Mouse (Mus musculus) limb, embryonic 10.5 days (tissue): Measurements from ENCODE around the gene Gm49358. TPM values are rescaled to one million over a fixed set of nuclear protein-coding genes. Genes with fewer than 3 reads are reported as not detected.

Experiments used
- DNase-seq: peaks from one replicate; pipeline ENCODE4 v3.0.0-alpha.2; 2017; ENCODE audit warnings: low spot score
- H3K27ac ChIP-seq: fragments of 300-500 bp; sonication (generic); 2 replicates; pipeline ENCODE4 v1.5.1; 2016; ENCODE audit warnings: mild to moderate bottlenecking
- H3K27me3 ChIP-seq: fragments of 300-500 bp; sonication (generic); 2 replicates; pipeline ENCODE4 v1.6.1; 2016; ENCODE audit warnings: low read depth, mild to moderate bottlenecking; ENCODE audit not compliant: poor library complexity, severe bottlenecking
- H3K36me3 ChIP-seq: fragments of 300-500 bp; sonication (generic); 2 replicates; pipeline ENCODE4 v1.6.1; 2016; ENCODE audit warnings: mild to moderate bottlenecking, moderate library complexity
- H3K4me1 ChIP-seq: fragments of 300-500 bp; sonication (generic); 2 replicates; pipeline ENCODE4 v1.6.1; 2016
- H3K4me3 ChIP-seq: fragments of 300-500 bp; sonication (generic); 2 replicates; pipeline ENCODE4 v1.5.1; 2016; ENCODE audit warnings: mild to moderate bottlenecking, moderate library complexity
- H3K9me3 ChIP-seq: fragments of 300-500 bp; sonication (generic); replicated peaks from 2 replicates; pipeline ENCODE4 v1.6.1; 2016; ENCODE audit warnings: mild to moderate bottlenecking
- WGBS: fragments of 180-500 bp; shearing (Covaris S2); methylation state at CpG from one replicate; pipeline ENCODE4 v1.1.7; 2016; 5-methylcytosine and 5-hydroxymethylcytosine counted together
- polyA plus RNA-seq: library from polyadenylated mRNA; unstranded; fragments of >200 nt; fragmentation: Nextera tagmentation; extraction: Ambion mirVana; gene quantifications from 2 replicates; pipeline ENCODE4 v1.2.1, GENCODE M21; 2016

Gm49358 gene
- polyA plus RNA-seq, 1 experiment from 2014 or later = not detected

- no peaks in the 10 kb centered on the region for H3K36me3 ChIP-seq
- WGBS = 93% methylated on average over 5 of the region's 5 CpGs
- H3K9me3 ChIP-seq = no peaks in the 10 kb centered on the region
Observed at GRCm38 (mm10) chr10:86796073-86796741, 32.4 kb downstream of the Gm49358 start.

GRCm38 (mm10) chr10:86807362-86807761, 43.6 kb downstream of the Gm49358 start:
- Histone ChIP-seq H3K4me3 (no peak overlapping the region), H3K27ac (no peak overlapping the region), H3K4me1 (no peaks in the 10 kb centered on the region), H3K9me3 (no peaks in the 10 kb centered on the region), H3K27me3 (no peaks in the 10 kb centered on the region), H3K36me3 (no peaks in the 10 kb centered on the region)
- no peak for DNase-seq
- WGBS = 96% methylated on average over 1 of the region's 1 CpGs

More at GRCm38 (mm10) chr10:86796073-86796741, 32.4 kb downstream of the Gm49358 start:
- Histone ChIP-seq H3K4me3 (no peak overlapping the region), H3K4me1 (0 out of 2 replicates have a peak, but pooled peaks cover 4% of the 10 kb centered on the region), H3K27ac (no peak overlapping the region), H3K27me3 (no peaks in the 10 kb centered on the region)
- no peak for DNase-seq

DNA sequence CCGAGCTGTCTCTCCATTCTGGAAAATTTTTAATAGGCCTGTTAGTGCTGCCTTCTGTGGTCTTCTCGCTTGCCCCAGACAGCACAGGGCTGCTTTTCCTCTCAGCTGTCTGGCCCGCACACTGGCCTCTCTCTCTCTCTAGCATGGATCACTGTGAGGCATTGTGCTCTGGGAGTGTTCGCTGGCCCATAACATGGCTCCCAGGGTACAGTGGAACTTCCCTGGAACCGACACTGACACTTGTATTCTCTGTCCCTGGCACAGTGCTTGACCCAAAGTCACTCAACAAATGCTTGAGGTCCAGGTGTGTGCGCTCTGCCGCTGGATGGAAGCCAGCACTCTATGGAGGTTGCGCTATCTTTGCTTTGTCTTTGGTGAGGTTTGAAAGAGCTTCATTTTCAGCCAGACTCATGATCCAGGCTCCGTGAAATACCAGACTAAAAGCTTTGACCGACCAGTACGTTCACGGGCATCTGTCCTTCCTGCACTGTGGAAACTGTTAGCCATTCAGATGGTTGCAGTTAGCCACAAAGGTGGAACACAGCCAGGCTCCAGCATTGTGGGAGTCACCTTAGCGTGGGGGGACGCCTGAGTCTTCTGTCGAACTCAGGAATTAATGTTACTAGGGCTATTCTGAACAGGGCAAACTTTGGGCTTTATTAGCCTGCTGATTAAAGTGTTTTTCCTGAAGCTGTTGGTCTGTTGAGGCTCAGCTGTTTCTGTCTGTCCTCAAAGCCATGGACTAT, 44.4 kb downstream of the Gm49358 start:
- H3K9me3 ChIP-seq = no peaks in the 10 kb centered on the region
- no peak overlapping the region for H3K27ac ChIP-seq
- H3K36me3 ChIP-seq = no peaks in the 10 kb centered on the region
- no peak for DNase-seq
- no peaks in the 10 kb centered on the region for H3K4me1 ChIP-seq
- no peak overlapping the region for H3K4me3 ChIP-seq
- 89% methylated on average over 15 of the region's 15 CpGs for WGBS
- H3K27me3 ChIP-seq = no peaks in the 10 kb centered on the region

DNA sequence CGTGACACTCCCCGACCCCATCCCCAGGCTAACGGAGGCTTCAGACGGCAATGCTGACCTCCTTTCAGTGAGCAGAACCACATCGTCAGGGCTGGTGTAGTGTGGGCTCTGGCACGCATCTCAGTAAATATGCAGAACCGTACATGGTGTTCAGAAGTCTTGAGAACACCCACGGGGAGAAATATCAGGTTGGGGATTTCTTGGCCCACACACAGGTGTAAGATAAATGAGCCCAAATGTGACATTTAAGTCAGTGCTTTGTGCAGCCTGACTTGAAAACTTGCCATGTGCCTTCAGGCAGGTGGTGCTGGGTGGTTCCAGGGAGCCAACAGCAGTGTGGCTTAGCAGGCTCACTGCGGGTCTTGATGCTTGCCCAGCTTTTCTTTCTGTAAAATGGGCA, 46.2 kb downstream of the Gm49358 start:
- H3K9me3 ChIP-seq = no peaks in the 10 kb centered on the region
- H3K27me3 ChIP-seq = no peaks in the 10 kb centered on the region
- H3K27ac ChIP-seq = no peak overlapping the region
- H3K4me1 ChIP-seq = peaks cover 15% of the 10 kb centered on the region
- no peak overlapping the region for H3K4me3 ChIP-seq
- WGBS = 92% methylated on average over 9 of the region's 9 CpGs
- DNase-seq = no peak
- H3K36me3 ChIP-seq = no peaks in the 10 kb centered on the region

DNA sequence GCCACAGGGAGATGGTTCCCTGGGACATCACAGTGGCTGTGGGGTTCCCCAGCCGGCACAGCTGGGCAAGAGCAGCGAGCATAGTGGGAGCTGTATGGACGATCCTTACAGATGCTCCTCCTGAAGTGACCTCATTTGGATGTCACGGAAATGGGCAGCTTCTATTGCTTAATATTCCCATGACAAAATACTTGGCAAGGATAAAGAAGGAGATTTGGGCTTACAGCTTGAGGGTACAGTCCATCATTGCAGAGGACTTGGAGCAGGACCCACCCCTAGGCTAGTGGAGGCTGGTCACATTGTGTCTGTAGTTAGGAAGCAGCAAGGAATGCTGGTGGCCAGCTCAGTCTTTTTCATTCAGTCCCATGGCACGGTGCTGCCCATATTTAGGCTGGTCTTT, 46.8 kb downstream of the Gm49358 start:
- WGBS = 89% methylated on average over 5 of the region's 5 CpGs
- no peak overlapping the region for H3K4me3 ChIP-seq
- no peak overlapping the region for H3K27ac ChIP-seq
- DNase-seq = no peak
- peaks cover 19% of the 10 kb centered on the region for H3K4me1 ChIP-seq
- no peaks in the 10 kb centered on the region for H3K36me3 ChIP-seq
- H3K9me3 ChIP-seq = no peaks in the 10 kb centered on the region
- H3K27me3 ChIP-seq = no peaks in the 10 kb centered on the region

GRCm38 (mm10) chr10:86814292-86815131, 50.7 kb downstream of the Gm49358 start:
- DNase-seq = no peak
- 78% methylated on average over 19 of the region's 19 CpGs for WGBS
- Histone ChIP-seq H3K36me3 (no peaks in the 10 kb centered on the region), H3K4me3 (no peak overlapping the region), H3K4me1 (peaks cover 39% of the 10 kb centered on the region), H3K27ac (peak overlapping the region; percentile 38; the same call in 1 of the 2 replicates), H3K9me3 (no peaks in the 10 kb centered on the region), H3K27me3 (no peaks in the 10 kb centered on the region)

DNA sequence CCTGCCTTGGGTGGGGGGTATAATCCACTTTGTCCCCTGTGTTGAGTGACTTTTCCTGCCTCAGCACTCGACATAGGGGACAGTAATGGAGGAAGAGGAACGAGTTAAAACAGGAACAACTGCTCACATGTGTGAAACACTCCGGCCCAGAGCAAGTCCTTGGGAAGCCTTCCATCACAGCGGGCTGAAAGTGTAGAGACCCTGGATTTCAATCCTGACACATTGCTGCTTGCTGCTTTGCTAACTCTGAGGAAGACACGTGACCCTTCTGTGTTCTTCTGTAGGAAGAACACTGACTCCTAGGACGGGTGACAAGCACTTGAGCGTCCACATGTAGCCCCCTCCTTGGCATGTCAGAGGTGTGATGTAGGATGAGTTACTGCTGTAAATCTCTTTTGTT, 51.4 kb downstream of the Gm49358 start:
- WGBS = 85% methylated on average over 7 of the region's 7 CpGs
- no peaks in the 10 kb centered on the region for H3K36me3 ChIP-seq

GRCm38 (mm10) chr10:86819649-86820165, 55.9 kb downstream of the Gm49358 start:
- Histone ChIP-seq H3K4me1 (peaks cover 55% of the 10 kb centered on the region), H3K27ac (peak overlapping the region; percentile 71), H3K27me3 (no peaks in the 10 kb centered on the region), H3K9me3 (no peaks in the 10 kb centered on the region), H3K4me3 (no peak overlapping the region), H3K36me3 (no peaks in the 10 kb centered on the region)
- DNase-seq = no peak
- WGBS = 62% methylated on average over 8 of the region's 8 CpGs

More for the DNA sequence above, 51.4 kb downstream of the Gm49358 start:
- H3K27me3 ChIP-seq = no peaks in the 10 kb centered on the region
- H3K27ac ChIP-seq = peak overlapping the region; percentile 38; the same call in 1 of the 2 replicates
- no peaks in the 10 kb centered on the region for H3K9me3 ChIP-seq
- DNase-seq = no peak
- H3K4me1 ChIP-seq = peaks cover 45% of the 10 kb centered on the region
- H3K4me3 ChIP-seq = no peak overlapping the region

DNA sequence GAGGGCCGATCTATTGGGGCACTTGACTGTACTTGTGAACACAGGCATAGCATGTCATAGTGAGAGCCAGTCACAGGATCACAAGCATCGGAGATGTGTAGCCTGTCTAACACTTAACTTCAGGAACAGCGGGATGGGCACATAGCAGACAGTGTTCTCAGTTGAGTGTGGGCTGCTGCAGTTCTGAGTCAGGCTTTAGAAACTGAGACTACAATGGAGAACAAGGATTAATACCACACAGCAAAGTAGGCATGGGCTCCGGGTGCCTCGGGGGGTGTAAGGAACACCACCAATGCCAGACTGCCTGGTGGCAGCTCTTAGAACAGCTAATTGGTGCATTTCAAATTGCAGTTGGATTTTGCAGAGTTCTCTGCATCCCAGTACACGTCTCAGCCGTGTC, 57.2 kb downstream of the Gm49358 start:
- 96% methylated on average over 7 of the region's 7 CpGs for whole genome bisulfite sequencing
- H3K9me3 ChIP-seq = no peaks in the 10 kb centered on the region
- H3K27me3 ChIP-seq = no peaks in the 10 kb centered on the region
- DNase-seq = no peak
- H3K27ac ChIP-seq = no peak overlapping the region
- no peak overlapping the region for H3K4me3 ChIP-seq
- no peaks in the 10 kb centered on the region for H3K36me3 ChIP-seq
- peaks cover 60% of the 10 kb centered on the region for H3K4me1 ChIP-seq

DNA sequence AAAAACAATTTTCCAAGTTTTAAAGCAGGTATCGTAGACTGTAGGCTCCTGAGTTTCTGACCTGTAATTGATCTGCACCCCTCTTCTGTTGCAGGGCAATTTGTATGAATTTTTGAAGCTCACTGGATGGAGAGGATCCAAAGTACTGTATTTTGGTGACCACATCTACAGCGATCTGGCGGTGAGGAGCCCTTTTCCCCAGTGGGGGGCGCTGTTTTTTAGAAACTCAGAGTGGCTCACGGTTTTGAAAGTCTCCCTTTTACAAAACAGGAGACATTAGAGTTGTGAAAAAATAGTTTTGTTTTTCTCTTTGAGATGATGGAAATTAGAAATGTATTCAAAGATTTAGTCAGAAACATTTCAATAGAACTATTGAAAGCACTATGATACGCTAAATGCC, 60.3 kb downstream of the Gm49358 start:
- WGBS = 87% methylated on average over 6 of the region's 6 CpGs
- Histone ChIP-seq H3K27me3 (no peaks in the 10 kb centered on the region), H3K36me3 (no peaks in the 10 kb centered on the region), H3K9me3 (no peaks in the 10 kb centered on the region), H3K4me1 (peaks cover 64% of the 10 kb centered on the region), H3K4me3 (no peak overlapping the region), H3K27ac (peak overlapping the region; percentile 51; the same call in 1 of the 2 replicates)
- DNase-seq = no peak

DNA sequence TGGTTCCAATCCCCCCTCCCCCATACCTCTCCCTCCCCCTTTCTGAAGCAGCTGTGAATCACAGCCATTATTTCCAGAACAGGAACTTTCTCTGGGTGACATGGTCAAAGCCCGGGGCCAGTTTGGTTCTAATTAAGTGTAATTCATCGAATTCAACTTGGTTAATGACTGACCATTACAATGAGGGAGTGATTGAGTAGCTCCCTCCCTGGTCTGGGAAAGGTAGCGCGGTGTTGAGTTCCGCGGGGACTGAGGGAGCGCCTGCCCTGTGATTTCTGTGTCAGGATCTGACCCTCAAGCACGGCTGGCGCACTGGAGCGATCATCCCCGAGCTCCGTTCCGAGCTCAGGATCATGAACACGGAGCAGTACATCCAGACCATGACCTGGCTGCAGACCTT, 61.1 kb downstream of the Gm49358 start:
- WGBS = 64% methylated on average over 14 of the region's 14 CpGs
- H3K36me3 ChIP-seq = no peaks in the 10 kb centered on the region
- peak overlapping the region; percentile 51 for H3K27ac ChIP-seq
- no peaks in the 10 kb centered on the region for H3K9me3 ChIP-seq
- H3K27me3 ChIP-seq = no peaks in the 10 kb centered on the region
- H3K4me1 ChIP-seq = peaks cover 57% of the 10 kb centered on the region
- H3K4me3 ChIP-seq = 0 out of 2 replicates have a peak overlapping the region, but pooled peaks have one; percentile 14
- peak; percentile 44 for DNase-seq

DNA sequence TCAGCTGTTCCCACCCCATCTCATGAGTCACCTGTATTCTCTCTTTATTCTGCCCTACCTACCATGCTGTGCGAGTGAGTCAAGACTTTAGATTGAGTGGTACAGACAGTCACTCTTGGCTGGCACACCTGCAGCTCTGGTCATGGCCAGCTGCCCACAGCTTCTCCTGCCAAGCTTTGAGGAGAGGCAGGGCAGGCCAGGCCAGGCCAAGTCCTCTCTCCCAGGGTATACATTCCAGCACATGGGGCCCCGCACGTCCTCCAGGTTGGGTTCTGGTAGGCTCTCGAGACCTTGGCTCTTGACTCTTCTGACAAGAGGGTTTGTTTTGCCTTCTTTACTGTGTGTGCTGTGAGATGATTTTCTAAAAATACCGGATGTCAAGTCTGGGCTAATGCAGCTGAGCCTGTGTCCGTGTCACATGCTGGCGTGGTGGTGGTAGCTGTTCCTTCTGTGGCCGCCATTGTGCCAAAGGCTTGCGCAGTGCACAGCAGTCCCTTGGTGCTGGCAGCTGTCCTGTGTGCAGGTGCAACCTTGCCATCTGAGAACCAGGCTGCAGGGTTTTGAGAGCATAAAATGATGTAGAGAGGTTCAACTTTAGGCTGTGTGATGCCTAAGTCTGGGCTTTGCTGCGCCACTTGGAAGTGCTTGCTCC, 62.2 kb downstream of the Gm49358 start:
- H3K4me1 ChIP-seq = peaks cover 49% of the 10 kb centered on the region
- 95% methylated on average over 10 of the region's 10 CpGs for WGBS
- no peaks in the 10 kb centered on the region for H3K27me3 ChIP-seq
- H3K9me3 ChIP-seq = no peaks in the 10 kb centered on the region
- no peak for DNase-seq
- no peak overlapping the region for H3K4me3 ChIP-seq
- no peaks in the 10 kb centered on the region for H3K36me3 ChIP-seq
- peak overlapping the region; percentile 51; the same call in 1 of the 2 replicates for H3K27ac ChIP-seq
